Mouse (Mus musculus) macrophage (primary cell): Measurements from ENCODE around the gene Pgghg. TPM values are rescaled to one million over a fixed set of nuclear protein-coding genes. Genes with fewer than 3 reads are reported as not detected.
A peak's percentile ranks its signal among the peaks of the same experiment; 100 is the strongest.

Experiments
- H3K27ac ChIP-seq: fragments of 350-480 bp; formaldehyde crosslinking; 2 replicates; pipeline ENCODE4 v1.9.0; 2021
- H3K36me3 ChIP-seq: fragments of 350-480 bp; formaldehyde crosslinking; 2 replicates; pipeline ENCODE4 v1.9.0; 2021; ENCODE audit errors: inconsistent target
- H3K4me3 ChIP-seq: fragments of 350-480 bp; formaldehyde crosslinking; 2 replicates; pipeline ENCODE4 v1.9.0; 2021; ENCODE audit errors: inconsistent target
- H3K79me2 ChIP-seq: fragments of 350-480 bp; formaldehyde crosslinking; 2 replicates; pipeline ENCODE4 v1.9.0; 2021; ENCODE audit errors: inconsistent target
- WGBS: methylation state at CpG from one replicate; pipeline ENCODE4 v1.1.7; 2026; ENCODE audit warnings: inconsistent platforms; ENCODE audit not compliant: missing documents; 5-methylcytosine and 5-hydroxymethylcytosine counted together
- polyA plus RNA-seq: library from polyadenylated mRNA; stranded (reverse); fragments of 250-400 nt; gene quantifications from 3 replicates; pipeline ENCODE4 v1.2.4, GENCODE M21; 2018; ENCODE audit warnings: inconsistent platforms

Gene Pgghg
- polyA plus RNA-seq, 1 experiment from 2014 or later, result 7.2 TPM

DNA sequence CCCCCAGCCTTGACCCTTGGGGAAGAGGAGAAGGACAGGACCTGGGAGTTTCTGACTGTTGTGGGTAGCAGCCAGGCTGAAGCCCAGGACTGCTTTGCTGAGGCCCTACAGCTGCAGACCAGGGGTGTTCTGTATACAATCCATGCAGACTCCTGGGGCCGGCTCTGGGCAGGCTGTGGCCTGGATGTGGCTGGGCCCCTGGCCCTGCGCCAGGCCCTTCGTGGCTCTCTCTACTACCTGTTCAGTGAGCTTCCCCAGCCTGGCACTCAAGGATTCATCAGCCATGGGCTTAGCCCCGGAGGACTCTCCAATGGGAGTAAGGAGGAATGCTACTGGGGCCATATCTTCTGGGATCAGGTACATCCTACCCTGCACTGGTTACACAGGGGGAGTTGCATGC, 2.2 kb downstream of the Pgghg start:
- H3K79me2 ChIP-seq, result no peaks in the 10 kb centered on the region
- peaks cover 21% of the 10 kb centered on the region; the same call in 1 of the 2 replicates for H3K36me3 ChIP-seq
- no peak overlapping the region for H3K27ac ChIP-seq
- H3K4me3 ChIP-seq, result no peak overlapping the region
- WGBS, result 81% methylated on average over 4 of the region's 4 CpGs

GRCm38 (mm10) chr7:140944236-140944635, 3.0 kb downstream of the Pgghg start:
- H3K79me2 ChIP-seq, result peaks cover under 1% of the 10 kb centered on the region; the same call in 1 of the 2 replicates
- H3K36me3 ChIP-seq, result peaks cover 30% of the 10 kb centered on the region
- no peak overlapping the region for H3K4me3 ChIP-seq
- 100% methylated on average over 7 of the region's 7 CpGs for WGBS
- H3K27ac ChIP-seq, result no peak overlapping the region

GRCm38 (mm10) chr7:140945247-140945646, 4.1 kb downstream of the Pgghg start:
- Histone ChIP-seq H3K27ac (no peak overlapping the region), H3K79me2 (peaks cover 11% of the 10 kb centered on the region; the same call in 1 of the 2 replicates), H3K4me3 (no peak overlapping the region), H3K36me3 (peaks cover 40% of the 10 kb centered on the region)
- WGBS, result 95% methylated on average over 5 of the region's 5 CpGs

DNA sequence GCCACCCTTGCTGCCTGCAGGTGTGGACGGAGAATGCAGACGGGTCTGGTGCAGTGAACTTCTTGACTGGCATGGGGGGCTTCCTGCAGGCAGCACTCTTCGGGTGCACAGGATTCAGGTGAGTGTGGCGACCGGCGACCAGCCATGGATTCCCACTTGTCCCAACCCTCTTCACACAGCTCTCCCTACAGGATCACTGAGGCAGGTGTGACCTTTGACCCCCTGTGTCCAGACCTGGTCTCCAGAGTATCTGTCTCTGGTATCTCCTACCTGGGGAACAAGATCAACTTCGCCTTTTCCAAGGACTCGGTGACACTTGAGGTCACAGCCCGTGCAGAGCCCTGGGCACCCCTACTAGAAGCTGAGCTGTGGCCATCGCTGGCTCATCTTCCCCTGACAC, 5.1 kb downstream of the Pgghg start:
- no peak overlapping the region for H3K4me3 ChIP-seq
- 91% methylated on average over 10 of the region's 10 CpGs for WGBS
- peaks cover 44% of the 10 kb centered on the region for H3K36me3 ChIP-seq

GRCm38 (mm10) chr7:140946980-140947379, 5.8 kb downstream of the Pgghg start:
- no peak overlapping the region for H3K27ac ChIP-seq

More for the DNA sequence above, 5.1 kb downstream of the Pgghg start:
- peaks cover 21% of the 10 kb centered on the region for H3K79me2 ChIP-seq
- H3K27ac ChIP-seq, result no peak overlapping the region

DNA sequence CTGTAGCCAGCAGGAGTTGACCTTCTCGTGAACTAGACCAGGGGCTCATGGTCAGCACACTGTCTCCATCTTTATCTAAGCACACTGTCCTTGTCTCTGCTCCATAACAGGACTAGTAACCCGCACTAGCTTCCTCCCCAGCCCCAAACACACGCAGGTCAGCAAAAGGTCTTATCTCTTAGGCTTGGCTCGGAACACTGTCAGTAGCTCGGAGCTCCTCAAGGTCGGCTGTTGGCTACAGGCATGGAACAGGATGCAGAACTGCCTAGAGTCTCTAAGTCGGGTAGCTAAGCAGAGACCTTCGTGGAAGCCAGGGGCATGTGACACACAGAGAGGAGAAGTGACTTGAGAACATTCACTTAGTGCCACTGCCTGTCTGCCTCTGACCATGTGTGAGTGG, 7.0 kb downstream of the Pgghg start:
- 84% methylated on average over 8 of the region's 8 CpGs for WGBS
- Histone ChIP-seq H3K4me3 (no peak overlapping the region), H3K36me3 (peaks cover 44% of the 10 kb centered on the region), H3K27ac (no peak overlapping the region), H3K79me2 (peaks cover 40% of the 10 kb centered on the region)

More at GRCm38 (mm10) chr7:140946980-140947379, 5.8 kb downstream of the Pgghg start:
- Histone ChIP-seq H3K36me3 (peaks cover 44% of the 10 kb centered on the region), H3K79me2 (peaks cover 28% of the 10 kb centered on the region), H3K4me3 (no peak overlapping the region)
- WGBS, result 10% methylated on average over 5 of the region's 7 CpGs

- Histone ChIP-seq H3K79me2 (peaks cover 41% of the 10 kb centered on the region), H3K4me3 (no peak overlapping the region), H3K36me3 (peaks cover 44% of the 10 kb centered on the region), H3K27ac (no peak overlapping the region)
- 93% methylated on average over 6 of the region's 6 CpGs for WGBS
Observed at GRCm38 (mm10) chr7:140949255-140949654, 8.1 kb downstream of the Pgghg start.

DNA sequence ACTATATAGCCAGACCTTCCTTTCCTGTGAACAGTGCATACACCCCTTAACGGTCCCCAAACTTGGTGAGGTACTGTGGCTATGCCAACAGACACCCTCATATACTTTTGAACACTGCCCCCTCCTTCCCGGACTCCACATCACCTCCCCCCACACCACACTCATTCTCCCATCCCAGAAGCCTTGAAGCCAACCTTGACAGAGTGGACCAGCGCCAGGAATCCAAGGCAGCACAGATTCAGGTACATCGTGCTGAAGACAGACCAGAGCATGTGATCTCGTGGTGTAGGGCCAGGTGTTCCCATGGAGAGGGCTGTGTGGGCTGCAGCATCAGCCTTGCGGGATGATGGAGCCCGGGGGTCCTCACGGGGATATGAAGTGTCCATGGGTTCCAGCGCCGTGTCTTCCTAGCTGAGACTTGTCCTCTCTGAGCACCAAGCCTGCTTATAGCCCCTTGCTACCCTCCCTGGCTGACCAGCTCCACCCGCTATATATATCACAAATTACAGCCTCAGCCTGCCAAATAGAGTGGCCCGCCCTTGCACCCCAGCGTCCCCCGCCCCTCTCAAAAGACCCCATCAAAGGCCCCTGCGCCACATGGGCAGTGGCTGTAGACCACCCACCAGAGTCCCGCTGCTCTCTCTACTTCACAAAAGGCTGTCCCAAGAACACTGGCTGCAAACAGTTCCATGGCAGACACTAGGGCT, 8.8 kb downstream of the Pgghg start, which contains the start of gene Ifitm5:
TSS of gene Ifitm5 (minus strand) at position 468 of the 707 bp plus-strand sequence.
- 94% methylated on average over 15 of the region's 16 CpGs for WGBS
- H3K4me3 ChIP-seq, result no peak within 1 kb of the TSS
- H3K79me2 ChIP-seq, result peaks cover 48% of the 10 kb centered on the region
- no peak within 1 kb of the TSS for H3K27ac ChIP-seq
- H3K36me3 ChIP-seq, result peaks cover 41% of the 10 kb centered on the region

DNA sequence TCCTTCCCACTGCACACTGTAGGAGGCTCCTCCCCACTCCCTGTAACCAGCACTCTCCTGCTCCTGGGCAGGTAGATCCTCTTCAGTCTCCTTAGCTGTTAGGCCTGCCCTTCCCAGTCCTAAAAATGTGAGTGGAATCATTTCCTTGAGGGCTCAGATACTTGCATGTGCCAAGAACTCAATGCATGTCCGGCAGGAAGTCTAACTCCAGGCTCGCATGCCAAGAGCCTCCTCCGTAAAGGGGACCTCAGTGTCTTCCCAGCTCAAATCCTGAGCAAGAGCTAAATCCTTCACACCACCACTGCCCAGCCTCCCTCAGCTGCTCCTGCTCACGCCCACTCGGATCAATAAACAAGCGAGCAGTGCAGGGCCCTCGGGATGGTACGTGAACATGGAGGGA, 9.9 kb downstream of the Pgghg start:
- H3K4me3 ChIP-seq, result no peak overlapping the region
- H3K27ac ChIP-seq, result no peak overlapping the region
- peaks cover 58% of the 10 kb centered on the region for H3K79me2 ChIP-seq
- H3K36me3 ChIP-seq, result peaks cover 30% of the 10 kb centered on the region
- 98% methylated on average over 8 of the region's 8 CpGs for WGBS

GRCm38 (mm10) chr7:140951765-140952164, 10.6 kb downstream of the Pgghg start:
- Histone ChIP-seq H3K27ac (no peak overlapping the region), H3K4me3 (no peak overlapping the region), H3K36me3 (peaks cover 26% of the 10 kb centered on the region), H3K79me2 (peaks cover 58% of the 10 kb centered on the region)
- 89% methylated on average over 6 of the region's 6 CpGs for WGBS

GRCm38 (mm10) chr7:140952441-140952840, 11.2 kb downstream of the Pgghg start:
- peaks cover 26% of the 10 kb centered on the region for H3K36me3 ChIP-seq

GRCm38 (mm10) chr7:140953133-140953532, 11.9 kb downstream of the Pgghg start:
- Histone ChIP-seq H3K27ac (peak overlapping the region; percentile 94), H3K36me3 (peaks cover 26% of the 10 kb centered on the region)
- WGBS, result 43% methylated on average over 11 of the region's 11 CpGs

More at GRCm38 (mm10) chr7:140952441-140952840, 11.2 kb downstream of the Pgghg start:
- H3K27ac ChIP-seq, result peak overlapping the region; percentile 94
- H3K79me2 ChIP-seq, result peaks cover 58% of the 10 kb centered on the region
- 92% methylated on average over 7 of the region's 7 CpGs for WGBS
- no peak overlapping the region for H3K4me3 ChIP-seq

DNA sequence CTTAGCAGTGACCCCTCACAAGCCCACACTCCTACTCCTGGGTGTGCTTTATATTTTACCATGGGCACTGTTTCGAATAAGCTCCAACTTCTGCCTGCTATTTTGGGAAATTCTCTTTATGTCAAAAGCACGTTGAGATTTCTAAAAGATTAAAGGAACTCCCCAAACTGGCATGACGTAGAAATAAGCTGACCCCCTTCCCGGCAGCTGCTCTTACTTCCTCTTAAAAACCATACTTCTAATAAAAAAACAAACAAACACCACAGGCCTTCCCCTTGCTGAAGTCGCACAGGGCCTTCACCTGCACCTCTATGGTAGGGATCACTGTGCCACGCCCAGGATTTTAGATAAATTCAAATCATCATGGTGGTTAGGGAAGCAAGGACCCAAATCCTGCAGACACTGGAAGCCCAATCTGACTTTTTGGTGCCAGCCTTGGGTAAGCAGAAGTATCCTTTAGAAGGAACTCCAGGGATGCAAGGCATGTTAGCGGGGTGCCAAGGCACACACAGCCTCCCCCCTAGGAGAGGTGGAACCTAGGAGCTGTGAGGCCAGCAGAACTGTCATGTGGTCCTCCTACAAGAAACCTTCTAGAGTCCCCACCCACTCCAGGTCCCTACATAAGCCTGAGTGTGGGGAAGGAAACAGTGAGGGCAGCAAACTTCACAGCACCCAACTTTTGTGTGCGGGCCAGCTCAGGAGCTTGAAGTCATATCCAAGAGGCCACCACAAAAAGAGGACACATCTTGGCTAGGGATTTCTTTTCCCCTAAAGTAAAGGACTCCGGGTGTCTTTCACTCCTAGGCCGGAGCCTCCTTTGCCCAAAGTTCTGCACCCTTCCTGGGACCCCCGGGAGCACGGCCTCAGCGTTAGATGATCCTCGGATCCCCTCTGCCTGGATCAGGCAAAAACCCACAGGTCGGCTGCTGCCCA, 12.9 kb downstream of the Pgghg start:
- peaks cover 16% of the 10 kb centered on the region for H3K36me3 ChIP-seq

More at GRCm38 (mm10) chr7:140953133-140953532, 11.9 kb downstream of the Pgghg start:
- peak overlapping the region; percentile 80; the same call in 1 of the 2 replicates for H3K4me3 ChIP-seq
- H3K79me2 ChIP-seq, result peaks cover 58% of the 10 kb centered on the region

DNA sequence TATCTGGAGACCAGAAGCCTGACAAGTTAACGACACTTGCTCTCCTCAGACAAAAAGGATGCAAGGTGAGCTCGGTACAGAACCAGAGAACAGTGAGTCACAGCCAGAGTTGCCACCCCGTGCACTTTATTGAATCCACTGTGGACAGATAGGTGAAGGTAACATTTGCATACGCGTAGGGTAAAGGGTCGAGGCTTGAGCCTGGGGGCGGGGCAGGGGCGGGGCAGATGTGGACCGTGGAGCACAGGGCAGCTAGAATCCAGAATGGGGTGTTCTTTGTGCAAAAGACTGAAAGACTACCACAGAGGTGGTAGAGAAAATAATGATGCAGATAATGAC, 13.5 kb downstream of the Pgghg start:
- under 1% methylated on average over 9 of the region's 9 CpGs for WGBS
- H3K27ac ChIP-seq, result peak overlapping the region; percentile 94

More for the DNA sequence above, 12.9 kb downstream of the Pgghg start:
- Histone ChIP-seq H3K79me2 (peaks cover 58% of the 10 kb centered on the region), H3K27ac (peak overlapping the region; percentile 94), H3K4me3 (peak overlapping the region; percentile 80)
- 9% methylated on average over 15 of the region's 15 CpGs for WGBS

More for the DNA sequence above, 13.5 kb downstream of the Pgghg start:
- H3K4me3 ChIP-seq, result peak overlapping the region; percentile 80
- peaks cover 53% of the 10 kb centered on the region for H3K79me2 ChIP-seq
- H3K36me3 ChIP-seq, result peaks cover 10% of the 10 kb centered on the region
